Mouse (Mus musculus): ENCODE measurements around the gene Cd247. TPM values are rescaled to one million over a fixed set of nuclear protein-coding genes. Genes with fewer than 3 reads are reported as not detected.

Cd247 gene
- polyA plus RNA-seq, 1 experiment from 2014 or later = 0.20 TPM

- 58% methylated on average over 6 of the region's 6 CpGs for WGBS (ENCODE audit: insufficient replicate concordance)
These were observed 87.2 kb downstream of the Cd247 start for GRCm38 (mm10) chr1:165875520-165876284.

GRCm38 (mm10) chr1:165878751-165879150 lies 90.3 kb downstream of the Cd247 start:
- no peak for ATAC-seq (ENCODE audit: insufficient read depth)
- Histone ChIP-seq H3K4me3 (replicated peaks) (no peak overlapping the region), H3K36me3 (replicated peaks) (peaks cover 30% of the 10 kb centered on the region), H3K9ac (no peak overlapping the region), H3K9me3 (replicated peaks) (no peaks in the 10 kb centered on the region), H3K27me3 (no peaks in the 10 kb centered on the region), H3K4me2 (no peak overlapping the region), H3K27ac (replicated peaks) (no peak overlapping the region), H3K4me1 (replicated peaks) (no peaks in the 10 kb centered on the region; the same call in 1 of the 2 replicates)
- WGBS (ENCODE audit: insufficient replicate concordance) = 86% methylated on average over 2 of the region's 2 CpGs

More at GRCm38 (mm10) chr1:165875520-165876284, 87.2 kb downstream of the Cd247 start:
- Histone ChIP-seq H3K9me3 (replicated peaks) (no peaks in the 10 kb centered on the region), H3K27me3 (no peaks in the 10 kb centered on the region), H3K4me1 (replicated peaks) (no peaks in the 10 kb centered on the region; the same call in 1 of the 2 replicates), H3K4me3 (replicated peaks) (no peak overlapping the region), H3K27ac (replicated peaks) (no peak overlapping the region), H3K4me2 (no peak overlapping the region), H3K9ac (no peak overlapping the region), H3K36me3 (replicated peaks) (peaks cover 25% of the 10 kb centered on the region)
- no peak for ATAC-seq (ENCODE audit: insufficient read depth)

GRCm38 (mm10) chr1:165882146-165882900 lies 93.8 kb downstream of the Cd247 start:
- no peaks in the 10 kb centered on the region for H3K4me1 ChIP-seq (replicated peaks)
- no peaks in the 10 kb centered on the region for H3K9me3 ChIP-seq (replicated peaks)
- H3K36me3 ChIP-seq (replicated peaks) = peaks cover 18% of the 10 kb centered on the region
- no peak overlapping the region for H3K4me3 ChIP-seq (replicated peaks)
- no peak overlapping the region for H3K27ac ChIP-seq (replicated peaks)
- 84% methylated on average over 8 of the region's 8 CpGs for WGBS (ENCODE audit: insufficient replicate concordance)
- no peak overlapping the region for H3K9ac ChIP-seq
- H3K4me2 ChIP-seq = no peak overlapping the region
- no peaks in the 10 kb centered on the region for H3K27me3 ChIP-seq
- no peak for ATAC-seq (ENCODE audit: insufficient read depth)

- Histone ChIP-seq H3K9ac (no peak overlapping the region), H3K4me2 (no peak overlapping the region), H3K27ac (replicated peaks) (no peak overlapping the region), H3K4me3 (replicated peaks) (no peak overlapping the region), H3K4me1 (replicated peaks) (no peaks in the 10 kb centered on the region), H3K27me3 (no peaks in the 10 kb centered on the region), H3K36me3 (replicated peaks) (peaks cover 39% of the 10 kb centered on the region), H3K9me3 (replicated peaks) (no peaks in the 10 kb centered on the region)
- WGBS (ENCODE audit: insufficient replicate concordance) = 69% methylated on average over 2 of the region's 2 CpGs
- no peak for ATAC-seq (ENCODE audit: insufficient read depth)
These were observed 103.2 kb downstream of the Cd247 start for GRCm38 (mm10) chr1:165891686-165892085.

- WGBS (ENCODE audit: insufficient replicate concordance) = 71% methylated on average over 1 of the region's 1 CpGs
- no peak overlapping the region for H3K4me2 ChIP-seq
- peaks cover 32% of the 10 kb centered on the region for H3K36me3 ChIP-seq (replicated peaks)
- H3K27ac ChIP-seq (replicated peaks) = no peak overlapping the region
- H3K27me3 ChIP-seq = no peaks in the 10 kb centered on the region
- no peak for ATAC-seq (ENCODE audit: insufficient read depth)
- H3K9me3 ChIP-seq (replicated peaks) = no peaks in the 10 kb centered on the region
- no peaks in the 10 kb centered on the region for H3K4me1 ChIP-seq (replicated peaks)
- H3K4me3 ChIP-seq (replicated peaks) = no peak overlapping the region
- H3K9ac ChIP-seq = no peak overlapping the region
These were observed 115.1 kb downstream of the Cd247 start for GRCm38 (mm10) chr1:165903596-165903995.

GRCm38 (mm10) chr1:165908153-165908552 lies 119.7 kb downstream of the Cd247 start:
- H3K27me3 ChIP-seq = no peaks in the 10 kb centered on the region
- no peak overlapping the region for H3K4me3 ChIP-seq (replicated peaks)
- H3K9me3 ChIP-seq (replicated peaks) = no peaks in the 10 kb centered on the region
- no peak for ATAC-seq (ENCODE audit: insufficient read depth)
- H3K9ac ChIP-seq = no peak overlapping the region
- no peak overlapping the region for H3K4me2 ChIP-seq
- no peaks in the 10 kb centered on the region for H3K4me1 ChIP-seq (replicated peaks)
- no peak overlapping the region for H3K27ac ChIP-seq (replicated peaks)
- H3K36me3 ChIP-seq (replicated peaks) = peaks cover 15% of the 10 kb centered on the region
- 67% methylated on average over 2 of the region's 2 CpGs for WGBS (ENCODE audit: insufficient replicate concordance)

- H3K27ac ChIP-seq (replicated peaks) = no peak overlapping the region
- H3K9me3 ChIP-seq (replicated peaks) = no peaks in the 10 kb centered on the region
- peaks cover 15% of the 10 kb centered on the region for H3K36me3 ChIP-seq (replicated peaks)
- no peak overlapping the region for H3K9ac ChIP-seq
- WGBS (ENCODE audit: insufficient replicate concordance) = 73% methylated on average over 3 of the region's 3 CpGs
- no peak overlapping the region for H3K4me2 ChIP-seq
- no peaks in the 10 kb centered on the region for H3K27me3 ChIP-seq
- no peaks in the 10 kb centered on the region for H3K4me1 ChIP-seq (replicated peaks)
- H3K4me3 ChIP-seq (replicated peaks) = no peak overlapping the region
- no peak for ATAC-seq (ENCODE audit: insufficient read depth)
These were observed 120.3 kb downstream of the Cd247 start for GRCm38 (mm10) chr1:165908806-165909205.

- Histone ChIP-seq H3K4me2 (no peak overlapping the region), H3K27ac (replicated peaks) (no peak overlapping the region), H3K9ac (no peak overlapping the region), H3K9me3 (replicated peaks) (no peaks in the 10 kb centered on the region), H3K36me3 (replicated peaks) (peaks cover 15% of the 10 kb centered on the region), H3K4me1 (replicated peaks) (no peaks in the 10 kb centered on the region), H3K27me3 (no peaks in the 10 kb centered on the region), H3K4me3 (replicated peaks) (no peak overlapping the region)
- WGBS (ENCODE audit: insufficient replicate concordance) = 85% methylated on average over 3 of the region's 3 CpGs
- no peak for ATAC-seq (ENCODE audit: insufficient read depth)
These were observed 121.0 kb downstream of the Cd247 start for GRCm38 (mm10) chr1:165909471-165909870.

GRCm38 (mm10) chr1:165913720-165914415 lies 125.4 kb downstream of the Cd247 start:
- Histone ChIP-seq H3K9me3 (replicated peaks) (no peaks in the 10 kb centered on the region), H3K4me1 (replicated peaks) (no peaks in the 10 kb centered on the region), H3K4me3 (replicated peaks) (no peak overlapping the region), H3K36me3 (replicated peaks) (peaks cover 8% of the 10 kb centered on the region; the same call in 1 of the 2 replicates), H3K27me3 (no peaks in the 10 kb centered on the region), H3K4me2 (no peak overlapping the region), H3K9ac (no peak overlapping the region), H3K27ac (replicated peaks) (no peak overlapping the region)
- ATAC-seq (ENCODE audit: insufficient read depth) = no peak
- 68% methylated on average over 2 of the region's 2 CpGs for WGBS (ENCODE audit: insufficient replicate concordance)

GRCm38 (mm10) chr1:165914416-165914801 lies 125.9 kb downstream of the Cd247 start:
- Histone ChIP-seq H3K27ac (replicated peaks) (no peak overlapping the region), H3K4me3 (replicated peaks) (no peak overlapping the region), H3K9ac (no peak overlapping the region), H3K4me2 (no peak overlapping the region), H3K9me3 (replicated peaks) (no peaks in the 10 kb centered on the region), H3K27me3 (no peaks in the 10 kb centered on the region), H3K4me1 (replicated peaks) (no peaks in the 10 kb centered on the region), H3K36me3 (replicated peaks) (peaks cover 8% of the 10 kb centered on the region; the same call in 1 of the 2 replicates)
- WGBS (ENCODE audit: insufficient replicate concordance) = 86% methylated on average over 2 of the region's 2 CpGs
- no peak for ATAC-seq (ENCODE audit: insufficient read depth)

- Histone ChIP-seq H3K27ac (replicated peaks) (no peak overlapping the region), H3K9me3 (replicated peaks) (no peaks in the 10 kb centered on the region), H3K9ac (no peak overlapping the region), H3K36me3 (replicated peaks) (peaks cover 7% of the 10 kb centered on the region; the same call in 1 of the 2 replicates), H3K27me3 (no peaks in the 10 kb centered on the region), H3K4me3 (replicated peaks) (no peak overlapping the region), H3K4me1 (replicated peaks) (no peaks in the 10 kb centered on the region), H3K4me2 (no peak overlapping the region)
- 69% methylated on average over 3 of the region's 3 CpGs for WGBS (ENCODE audit: insufficient replicate concordance)
- no peak for ATAC-seq (ENCODE audit: insufficient read depth)
These were observed 132.5 kb downstream of the Cd247 start for GRCm38 (mm10) chr1:165921026-165921425.
